Mouse (Mus musculus): ENCODE measurements around the gene Stmn1.

DNA sequence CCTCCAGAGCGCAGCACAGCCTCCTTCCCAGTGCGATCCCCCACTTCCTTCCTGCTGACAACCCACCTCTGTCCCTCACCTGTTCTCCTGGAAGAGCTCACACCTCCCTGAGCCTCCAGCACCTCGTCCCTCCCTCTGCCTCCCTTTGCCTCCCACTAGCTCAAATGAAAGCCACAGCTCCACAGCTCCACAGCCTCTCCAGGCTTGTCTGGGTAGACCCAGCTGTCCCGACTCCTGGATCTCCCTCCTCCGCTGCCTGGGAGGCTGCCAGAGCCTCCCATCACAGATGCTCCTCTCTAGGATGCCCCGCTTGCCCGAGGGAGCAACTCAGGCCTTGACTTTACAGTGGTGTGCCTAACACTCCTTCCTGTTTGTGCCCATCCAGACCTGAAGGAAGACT is 43.0 kb upstream of the Stmn1 start:
- TF ChIP-seq CTCF (IDR thresholded peaks at IDR 0.05; ENCODE audit: borderline replicate concordance, extremely low read depth, insufficient read depth, insufficient read length) (no peak), POLR2A (IDR thresholded peaks at IDR 0.05; ENCODE audit: borderline replicate concordance, extremely low read depth, insufficient read depth, insufficient read length, poor library complexity, severe bottlenecking) (no peak)

Data from brain, embryonic 14.5 days (tissue).